Mouse (Mus musculus) bone marrow, adult 2 months (tissue): ENCODE data around the gene Colgalt2.

Experiments
- CTCF ChIP-seq: fragments of 200-500 bp; IDR thresholded peaks from 2 replicates; pipeline ENCODE4 v1.5.1; 2011; ENCODE audit warnings: low read length, control low read depth; ENCODE audit not compliant: control insufficient read depth, insufficient read depth
- POLR2A ChIP-seq: fragments of 200-500 bp; IDR thresholded peaks from 2 replicates; pipeline ENCODE4 v1.6.1; 2011; ENCODE audit warnings: low read depth, mild to moderate bottlenecking, control low read depth, low read length, borderline replicate concordance; ENCODE audit not compliant: control insufficient read depth

- TF ChIP-seq CTCF (no peak), POLR2A (no peak)
These were observed 157.1 kb downstream of the Colgalt2 start for GRCm38 (mm10) chr1:152556576-152557281.
